Mouse (Mus musculus) midbrain, embryonic 11.5 days (tissue): ENCODE data around the gene Psmd13. TPM values are rescaled to one million over a fixed set of nuclear protein-coding genes. Genes with fewer than 3 reads are reported as not detected.

Experiments used
- ATAC-seq: fragments of 200-750 bp; cut with Nextera tagmentation; 2 replicates; pipeline ENCODE4 v1.8.0; 2017; ENCODE audit warnings: moderate TSS enrichment, moderate library complexity; ENCODE audit not compliant: low FRiP score
- DNase-seq: peaks from one replicate; pipeline ENCODE4 v3.0.0; 2015; ENCODE audit warnings: low spot score; ENCODE audit errors: missing footprints
- H3K27ac ChIP-seq: fragments of 300-500 bp; sonication (generic); 2 replicates; pipeline ENCODE4 v1.5.1; 2014; ENCODE audit warnings: low read depth, low read length
- H3K27me3 ChIP-seq: fragments of 300-500 bp; sonication (generic); 2 replicates; pipeline ENCODE4 v1.6.1; 2014; ENCODE audit warnings: mild to moderate bottlenecking, low read length, moderate library complexity, mixed read lengths; ENCODE audit not compliant: control insufficient read depth, insufficient read depth
- H3K36me3 ChIP-seq: fragments of 300-500 bp; sonication (generic); 2 replicates; pipeline ENCODE4 v1.6.1; 2014; ENCODE audit warnings: mild to moderate bottlenecking, low read length, moderate library complexity, mixed read lengths; ENCODE audit not compliant: control insufficient read depth, insufficient read depth
- H3K4me1 ChIP-seq: fragments of 300-500 bp; sonication (generic); 2 replicates; pipeline ENCODE4 v1.6.1; 2014; ENCODE audit warnings: low read length; ENCODE audit not compliant: control insufficient read depth, insufficient read depth
- H3K4me2 ChIP-seq: fragments of 300-500 bp; sonication (generic); 2 replicates; pipeline ENCODE4 v1.6.1; 2014; ENCODE audit warnings: mild to moderate bottlenecking, moderate library complexity
- H3K4me3 ChIP-seq: fragments of 300-500 bp; sonication (generic); 2 replicates; pipeline ENCODE4 v1.5.1; 2014; ENCODE audit warnings: low read depth, low read length
- H3K9ac ChIP-seq: fragments of 300-500 bp; sonication (generic); 2 replicates; pipeline ENCODE4 v1.6.1; 2014; ENCODE audit warnings: low read length
- H3K9me3 ChIP-seq: fragments of 300-500 bp; sonication (generic); 2 replicates; pipeline ENCODE4 v1.6.1; 2016; ENCODE audit warnings: low read length; ENCODE audit not compliant: control insufficient read depth
- WGBS: fragments of 180-500 bp; shearing (Covaris S2); extraction: QIAGEN DNeasy Blood & Tissue Kit; methylation state at CpG from one replicate; pipeline ENCODE4 v1.1.7; 2014; 5-methylcytosine and 5-hydroxymethylcytosine counted together
- polyA plus RNA-seq: library from polyadenylated mRNA; unstranded; fragments of >200 nt; fragmentation: Nextera tagmentation; extraction: Ambion mirVana; gene quantifications from 2 replicates; pipeline ENCODE4 v1.2.1, GENCODE M21; 2014

Gene Psmd13
- polyA plus RNA-seq, 1 experiment from 2014 or later = 173 TPM

GRCm38 (mm10) chr7:140844905-140845665, 36.7 kb upstream of the Psmd13 start, which contains the start of gene Scgb1c1:
TSS of gene Scgb1c1 (plus strand) at chr7:140845547.
- Histone ChIP-seq H3K27ac (no peak within 1 kb of the TSS), H3K9me3 (no peaks in the 10 kb centered on the region), H3K36me3 (no peaks in the 10 kb centered on the region), H3K9ac (no peak within 1 kb of the TSS), H3K4me1 (no peaks in the 10 kb centered on the region; the same call in 1 of the 2 replicates), H3K4me2 (no peak within 1 kb of the TSS), H3K4me3 (no peak within 1 kb of the TSS), H3K27me3 (0 out of 2 replicates have a peak, but pooled peaks cover 2% of the 10 kb centered on the region)
- 29% methylated on average over 14 of the region's 14 CpGs for WGBS
- DNase-seq (peak; percentile 98), ATAC-seq (peak; percentile 82)

GRCm38 (mm10) chr7:140845683-140846082, 36.1 kb upstream of the Psmd13 start:
- H3K27me3 ChIP-seq = 0 out of 2 replicates have a peak, but pooled peaks cover 2% of the 10 kb centered on the region
- H3K4me3 ChIP-seq = no peak overlapping the region
- no peaks in the 10 kb centered on the region; the same call in 1 of the 2 replicates for H3K4me1 ChIP-seq
- H3K9me3 ChIP-seq = no peaks in the 10 kb centered on the region
- no peaks in the 10 kb centered on the region for H3K36me3 ChIP-seq
- WGBS = 68% methylated on average over 4 of the region's 4 CpGs
- H3K4me2 ChIP-seq = no peak overlapping the region
- no peak overlapping the region for H3K9ac ChIP-seq
- peak; percentile 65 for DNase-seq
- H3K27ac ChIP-seq = no peak overlapping the region
- no peak for ATAC-seq

- H3K27me3 ChIP-seq = 0 out of 2 replicates have a peak, but pooled peaks cover under 1% of the 10 kb centered on the region
- no peaks in the 10 kb centered on the region for H3K9me3 ChIP-seq
- H3K4me3 ChIP-seq = no peak overlapping the region
- H3K9ac ChIP-seq = no peak overlapping the region
- WGBS = 83% methylated on average over 10 of the region's 10 CpGs
- H3K27ac ChIP-seq = no peak overlapping the region
- H3K4me2 ChIP-seq = no peak overlapping the region
- 0 out of 2 replicates have a peak, but pooled peaks cover 2% of the 10 kb centered on the region for H3K36me3 ChIP-seq
- H3K4me1 ChIP-seq = no peaks in the 10 kb centered on the region; the same call in 1 of the 2 replicates
- DNase-seq (peak; percentile 17), ATAC-seq (no peak)
These were observed 35.1 kb upstream of the Psmd13 start for GRCm38 (mm10) chr7:140846676-140847075.

- H3K36me3 ChIP-seq = peaks cover 4% of the 10 kb centered on the region; the same call in 1 of the 2 replicates
- 74% methylated on average over 11 of the region's 11 CpGs for WGBS
- H3K4me1 ChIP-seq = no peaks in the 10 kb centered on the region; the same call in 1 of the 2 replicates
- H3K4me3 ChIP-seq = no peak within 1 kb of the TSS
- H3K27ac ChIP-seq = no peak within 1 kb of the TSS
- H3K9ac ChIP-seq = no peak within 1 kb of the TSS
- DNase-seq (peak; percentile 51), ATAC-seq (no peak)
- no peaks in the 10 kb centered on the region for H3K9me3 ChIP-seq
- no peak within 1 kb of the TSS for H3K4me2 ChIP-seq
- no peaks in the 10 kb centered on the region for H3K27me3 ChIP-seq
These were observed 33.8 kb upstream of the Psmd13 start, which contains the start of gene Odf3 for GRCm38 (mm10) chr7:140847755-140848580. TSS of gene Odf3 (plus strand) at chr7:140847805.

- H3K36me3 ChIP-seq = peaks cover 4% of the 10 kb centered on the region; the same call in 1 of the 2 replicates
- 93% methylated on average over 10 of the region's 10 CpGs for WGBS
- H3K9ac ChIP-seq = no peak overlapping the region
These were observed 33.2 kb upstream of the Psmd13 start for GRCm38 (mm10) chr7:140848591-140848990.

GRCm38 (mm10) chr7:140851916-140852315, 29.9 kb upstream of the Psmd13 start:
- Histone ChIP-seq H3K4me1 (peaks cover 7% of the 10 kb centered on the region), H3K4me2 (no peak overlapping the region), H3K9ac (no peak overlapping the region), H3K36me3 (peaks cover 4% of the 10 kb centered on the region), H3K27me3 (no peaks in the 10 kb centered on the region), H3K9me3 (no peaks in the 10 kb centered on the region), H3K27ac (no peak overlapping the region), H3K4me3 (no peak overlapping the region)
- 95% methylated on average over 4 of the region's 4 CpGs for WGBS
- no peak for ATAC-seq
- DNase-seq = peak; percentile 23

More at GRCm38 (mm10) chr7:140848591-140848990, 33.2 kb upstream of the Psmd13 start:
- DNase-seq = peak; percentile 65
- Histone ChIP-seq H3K4me1 (no peaks in the 10 kb centered on the region; the same call in 1 of the 2 replicates), H3K9me3 (no peaks in the 10 kb centered on the region), H3K4me3 (no peak overlapping the region), H3K4me2 (no peak overlapping the region), H3K27ac (no peak overlapping the region), H3K27me3 (no peaks in the 10 kb centered on the region)
- ATAC-seq = no peak

- Histone ChIP-seq H3K4me3 (no peak overlapping the region), H3K4me1 (peaks cover 14% of the 10 kb centered on the region), H3K27me3 (no peaks in the 10 kb centered on the region), H3K36me3 (peaks cover 4% of the 10 kb centered on the region), H3K27ac (no peak overlapping the region), H3K9ac (no peak overlapping the region), H3K4me2 (no peak overlapping the region), H3K9me3 (no peaks in the 10 kb centered on the region)
- DNase-seq (no peak), ATAC-seq (no peak)
- WGBS = 83% methylated on average over 9 of the region's 9 CpGs
These were observed 28.4 kb upstream of the Psmd13 start for GRCm38 (mm10) chr7:140853386-140853785.

GRCm38 (mm10) chr7:140854483-140854882, 27.3 kb upstream of the Psmd13 start:
- ATAC-seq (no peak), DNase-seq (no peak)
- Histone ChIP-seq H3K4me1 (peaks cover 17% of the 10 kb centered on the region), H3K36me3 (peaks cover 4% of the 10 kb centered on the region), H3K9me3 (no peaks in the 10 kb centered on the region), H3K27me3 (no peaks in the 10 kb centered on the region), H3K4me2 (no peak overlapping the region), H3K27ac (no peak overlapping the region), H3K4me3 (no peak overlapping the region), H3K9ac (no peak overlapping the region)
- 93% methylated on average over 18 of the region's 18 CpGs for WGBS
